Mouse (Mus musculus): ENCODE measurements around the gene Wdr3. TPM values are rescaled to one million over a fixed set of nuclear protein-coding genes. Genes with fewer than 3 reads are reported as not detected.

The Wdr3 gene
- total RNA-seq, 1 experiment from 2014 or later = 153 TPM

Other genes with a start within 250 kb of the Wdr3 start
- 22.4 and 28.3 TPM in 2 replicates for gene Gdap2, start within 50 bp of the Wdr3 start, total RNA-seq (2017)

Data from common myeloid progenitor, adult 5-6 weeks (primary cell).